Mouse (Mus musculus): ENCODE results near the gene Hist1h3a.

The Hist1h3a gene

GRCm38 (mm10) chr13:23759251-23759771, 2.9 kb downstream of the Hist1h3a start:
- no peak for DNase-seq (ENCODE audit: low read depth, low spot score)

GRCm38 (mm10) chr13:23757921-23758320, 4.3 kb downstream of the Hist1h3a start:
- DNase-seq (ENCODE audit: low read depth, low spot score) = no peak

GRCm38 (mm10) chr13:23757211-23757773, 4.9 kb downstream of the Hist1h3a start:
- DNase-seq (ENCODE audit: low read depth, low spot score) = peak; percentile 75

GRCm38 (mm10) chr13:23756790-23757189, 5.4 kb downstream of the Hist1h3a start, which contains the start of gene Hist1h4b:
Gene Hist1h4b, plus strand, starts transcription at chr13:23757013.
- DNase-seq (ENCODE audit: low read depth, low spot score) = peak; percentile 97

- DNase-seq (ENCODE audit: low read depth, low spot score) = no peak
Observed at GRCm38 (mm10) chr13:23755000-23755399, 7.2 kb downstream of the Hist1h3a start.

GRCm38 (mm10) chr13:23753314-23754078, 8.7 kb downstream of the Hist1h3a start:
- no peak for DNase-seq (ENCODE audit: low read depth, low spot score)

GRCm38 (mm10) chr13:23752742-23753172, 9.4 kb downstream of the Hist1h3a start:
- peak; percentile 73 for DNase-seq (ENCODE audit: low read depth, low spot score)

- DNase-seq (ENCODE audit: low read depth, low spot score) = peak; percentile 95
Observed at GRCm38 (mm10) chr13:23752067-23752741, 10.0 kb downstream of the Hist1h3a start, which contains the start of gene Hist1h3b. Gene Hist1h3b, plus strand, starts transcription at chr13:23752267.

- DNase-seq (ENCODE audit: low read depth, low spot score) = peak; percentile 75
Observed at GRCm38 (mm10) chr13:23751478-23751956, 10.7 kb downstream of the Hist1h3a start.

- DNase-seq (ENCODE audit: low read depth, low spot score) = peak; percentile 89
Observed at GRCm38 (mm10) chr13:23750839-23751477, 11.2 kb downstream of the Hist1h3a start, which contains the start of gene Hist1h2ab. Gene Hist1h2ab, plus strand, starts transcription at chr13:23751126.

- DNase-seq (ENCODE audit: low read depth, low spot score) = no peak
Observed at GRCm38 (mm10) chr13:23749563-23750121, 12.5 kb downstream of the Hist1h3a start.

GRCm38 (mm10) chr13:23747892-23748288, 14.3 kb downstream of the Hist1h3a start:
- DNase-seq (ENCODE audit: low read depth, low spot score) = no peak

GRCm38 (mm10) chr13:23747081-23747891, 14.9 kb downstream of the Hist1h3a start:
- DNase-seq (ENCODE audit: low read depth, low spot score) = peak; percentile 78

- DNase-seq (ENCODE audit: low read depth, low spot score) = peak; percentile 95
Observed at GRCm38 (mm10) chr13:23746201-23747080, 15.7 kb downstream of the Hist1h3a start, which contains the start of gene Hist1h2bb. Gene Hist1h2bb, plus strand, starts transcription at chr13:23746734.

- DNase-seq (ENCODE audit: low read depth, low spot score) = peak; percentile 94
Observed at GRCm38 (mm10) chr13:23745381-23746161, 16.6 kb downstream of the Hist1h3a start, which contains the start of gene Hist1h3c. Gene Hist1h3c, minus strand, starts transcription at chr13:23745602.

GRCm38 (mm10) chr13:23744421-23745380, 17.5 kb downstream of the Hist1h3a start:
- DNase-seq (ENCODE audit: low read depth, low spot score) = peak; percentile 73

GRCm38 (mm10) chr13:23743963-23744362, 18.2 kb downstream of the Hist1h3a start:
- no peak for DNase-seq (ENCODE audit: low read depth, low spot score)
